Mouse (Mus musculus) layer of hippocampus, adult 8-10 months (tissue): ENCODE measurements around the gene Aldh1a3. TPM values are rescaled to one million over a fixed set of nuclear protein-coding genes. Genes with fewer than 3 reads are reported as not detected.

Experiments
- DNase-seq, 2 experiments: peaks; one replicate each; pipeline ENCODE4 v3.0.0; 2022; ENCODE audit warnings: low spot score in 2 of 2
- microRNA-seq, 2 experiments: library from miRNA; unstranded; fragments of <30 nt; microRNA quantifications; one replicate each; pipeline ENCODE4 v1.2.0; 2022
- total RNA-seq, 4 experiments: library from RNA; stranded (reverse); gene quantifications; 2 replicates each; pipeline ENCODE4 v1.2.4; 2022

The Aldh1a3 gene
- total RNA-seq, 4 experiments from 2014 or later: 0.50 to 1.6 (median 1.0) TPM

DNA sequence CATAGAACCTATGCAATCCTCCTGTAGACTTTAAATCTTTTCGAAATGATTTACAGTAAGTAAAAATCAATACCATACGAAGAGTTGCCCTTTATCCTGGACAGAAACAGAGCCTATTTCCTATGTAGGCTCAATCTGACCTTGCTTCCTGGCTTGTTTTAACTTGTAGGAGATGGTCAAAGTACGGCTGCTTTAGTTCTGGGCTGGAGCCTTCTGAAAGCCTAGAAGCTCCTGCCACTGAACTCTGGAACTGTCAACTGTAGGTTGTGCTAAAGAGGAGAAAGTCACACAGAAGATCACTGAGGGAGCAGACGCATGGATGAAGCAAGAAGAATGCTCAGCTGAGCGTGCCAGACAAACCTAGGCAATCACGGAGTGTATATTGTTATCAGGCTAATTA lies 56.3 kb downstream of the Aldh1a3 start:
- no peak for DNase-seq

GRCm38 (mm10) chr7:66369934-66370445 lies 57.3 kb downstream of the Aldh1a3 start:
- no peak for DNase-seq

DNA sequence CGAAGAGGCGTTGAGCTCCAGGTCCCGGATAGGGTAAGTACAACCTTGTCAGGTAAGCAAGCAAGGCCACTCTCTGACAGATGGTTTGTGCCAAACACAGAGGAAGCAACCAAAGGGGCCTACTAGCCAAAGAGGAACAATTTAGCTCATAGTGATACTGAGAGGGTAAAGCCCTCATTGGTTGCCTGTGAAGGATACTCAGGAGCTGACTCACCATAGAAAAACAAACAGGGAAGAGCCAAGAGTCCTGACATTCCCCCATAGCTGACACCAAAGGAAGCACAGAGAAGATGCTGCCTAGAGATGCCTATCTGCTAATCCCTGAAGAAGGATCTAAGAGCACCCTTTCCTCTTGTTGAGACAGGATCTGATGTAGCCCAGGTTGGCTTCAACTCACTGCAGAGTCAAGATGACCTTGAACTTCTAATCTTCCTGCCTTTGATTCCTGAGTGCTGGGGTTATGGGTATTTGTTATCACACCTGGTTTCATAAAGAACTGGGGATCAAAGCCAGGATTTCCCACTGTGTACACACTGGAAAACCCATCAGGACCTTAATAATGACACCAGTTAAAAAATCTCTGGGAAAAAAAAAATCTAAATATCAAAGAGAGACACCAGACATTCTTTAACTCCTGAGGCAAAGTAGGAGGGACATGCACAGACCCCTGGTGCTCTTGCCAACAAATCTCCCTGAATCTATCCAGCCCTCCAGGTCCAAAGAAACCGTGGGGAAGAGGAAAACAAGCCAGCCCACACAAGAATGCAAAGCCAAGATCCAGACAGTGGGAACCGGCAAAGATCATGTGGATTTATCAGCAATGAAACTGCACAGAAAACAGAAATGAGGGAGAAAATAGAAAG lies 58.0 kb downstream of the Aldh1a3 start:
- DNase-seq: no peak

GRCm38 (mm10) chr7:66365904-66366303 lies 61.4 kb downstream of the Aldh1a3 start, which contains the start of gene Gm10974:
Gene Gm10974, plus strand, starts transcription at chr7:66365905.
- DNase-seq: no peak

DNA sequence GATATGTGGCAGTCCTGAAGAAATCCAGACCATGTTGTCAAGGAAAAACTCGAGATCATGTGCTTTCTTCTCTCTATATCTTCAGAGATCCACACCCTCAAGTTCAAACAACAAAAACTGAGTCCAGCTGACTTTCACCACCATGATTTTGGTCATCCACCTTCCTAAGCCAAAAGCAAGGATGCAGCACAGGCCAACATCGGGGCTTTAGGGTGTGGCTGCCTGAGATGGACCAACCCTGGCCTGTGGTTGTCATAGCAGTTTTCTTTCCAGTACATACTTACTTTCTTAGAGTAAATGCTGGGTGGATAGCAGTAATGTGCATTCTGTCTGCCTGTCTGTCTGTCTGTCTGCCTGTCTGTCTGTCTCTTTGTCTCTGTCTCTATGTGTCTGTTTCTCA lies 61.9 kb downstream of the Aldh1a3 start:
- no peak for DNase-seq

DNA sequence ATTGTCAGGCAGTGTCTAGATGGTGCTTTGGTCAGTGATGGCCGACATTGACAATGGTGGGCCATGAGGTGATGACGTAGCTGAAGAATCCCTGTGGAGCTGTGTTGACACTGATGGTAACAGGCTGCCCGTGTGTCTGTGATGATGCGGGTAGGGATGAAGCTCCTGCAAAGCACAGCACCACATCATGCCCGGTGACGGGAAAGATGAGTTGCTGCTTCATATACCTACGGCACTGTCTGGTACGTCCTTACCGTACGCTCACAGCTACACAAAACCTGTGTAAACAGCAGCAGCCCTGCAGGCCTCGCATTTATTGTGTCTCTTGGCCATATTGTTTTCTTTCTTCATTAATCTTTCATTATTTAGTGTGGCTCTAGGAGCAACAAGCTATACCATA lies 62.8 kb downstream of the Aldh1a3 start:
- DNase-seq: no peak

DNA sequence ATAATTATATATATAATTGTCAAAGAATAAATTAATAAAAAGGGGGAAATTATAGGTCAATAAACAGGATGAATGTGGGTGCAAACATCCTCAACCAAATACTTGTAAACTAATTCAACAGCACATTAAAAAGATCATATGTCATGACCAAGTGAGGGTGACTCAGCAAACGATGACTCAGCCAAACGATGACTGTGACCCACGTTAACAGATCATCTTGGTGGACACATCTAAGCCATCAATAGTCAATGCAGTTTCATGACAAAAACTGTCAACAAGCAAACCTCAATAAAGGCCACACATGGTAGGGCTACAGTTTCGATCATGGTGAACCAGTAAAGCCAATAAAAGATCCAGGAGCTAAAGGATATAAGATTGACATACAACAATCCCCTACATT lies 68.3 kb downstream of the Aldh1a3 start:
- DNase-seq: no peak

- no peak for DNase-seq
Measured at GRCm38 (mm10) chr7:66358461-66358860, 68.9 kb downstream of the Aldh1a3 start.

GRCm38 (mm10) chr7:66355791-66356522 lies 71.4 kb downstream of the Aldh1a3 start:
- no peak for DNase-seq

DNA sequence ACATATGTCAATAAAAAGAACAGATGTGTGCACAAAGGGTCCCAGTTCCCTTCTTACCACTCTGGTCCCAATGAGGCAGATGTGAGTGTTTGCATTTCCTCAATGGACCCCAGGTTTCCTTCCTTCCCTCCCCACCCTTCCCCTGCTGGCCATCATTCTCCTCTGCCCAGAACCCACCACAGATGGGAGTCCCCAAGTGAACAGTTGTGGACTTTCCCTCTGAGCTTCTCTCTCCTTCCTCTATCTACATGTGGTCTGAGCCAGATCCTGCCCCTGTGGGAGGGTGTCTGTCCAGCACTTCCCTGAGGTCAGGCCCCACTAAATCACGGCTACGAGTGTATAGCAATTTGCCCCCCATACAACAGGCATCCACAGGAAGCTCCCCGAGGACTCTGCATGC lies 72.4 kb downstream of the Aldh1a3 start:
- no peak for DNase-seq

- no peak for DNase-seq
Measured at GRCm38 (mm10) chr7:66351074-66351473, 76.2 kb downstream of the Aldh1a3 start.

DNA sequence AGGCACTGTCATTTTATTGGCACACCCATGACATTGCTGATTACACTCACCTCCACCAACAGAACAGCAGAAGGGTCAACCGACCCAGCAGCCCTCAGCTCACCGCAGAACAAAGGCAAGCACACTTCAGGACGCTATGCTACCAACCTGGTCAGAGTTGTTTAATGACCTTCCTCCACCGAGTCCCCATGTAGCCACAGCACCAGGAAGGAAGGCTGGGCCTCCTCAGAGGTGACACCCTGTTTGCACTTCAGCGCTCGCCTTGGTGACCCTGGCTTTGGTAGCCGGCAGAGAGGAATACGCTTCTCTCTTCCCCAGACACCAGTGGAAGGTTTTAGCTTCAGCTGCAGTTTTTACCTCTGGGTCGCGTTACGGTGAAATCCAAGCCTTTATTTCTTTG lies 77.6 kb downstream of the Aldh1a3 start:
- no peak for DNase-seq

- DNase-seq: no peak
Measured at GRCm38 (mm10) chr7:66348588-66348987, 78.7 kb downstream of the Aldh1a3 start.

- DNase-seq: no peak
Measured at GRCm38 (mm10) chr7:66346959-66347663, 80.2 kb downstream of the Aldh1a3 start.

GRCm38 (mm10) chr7:66343307-66343706 lies 84.0 kb downstream of the Aldh1a3 start:
- DNase-seq: no peak

DNA sequence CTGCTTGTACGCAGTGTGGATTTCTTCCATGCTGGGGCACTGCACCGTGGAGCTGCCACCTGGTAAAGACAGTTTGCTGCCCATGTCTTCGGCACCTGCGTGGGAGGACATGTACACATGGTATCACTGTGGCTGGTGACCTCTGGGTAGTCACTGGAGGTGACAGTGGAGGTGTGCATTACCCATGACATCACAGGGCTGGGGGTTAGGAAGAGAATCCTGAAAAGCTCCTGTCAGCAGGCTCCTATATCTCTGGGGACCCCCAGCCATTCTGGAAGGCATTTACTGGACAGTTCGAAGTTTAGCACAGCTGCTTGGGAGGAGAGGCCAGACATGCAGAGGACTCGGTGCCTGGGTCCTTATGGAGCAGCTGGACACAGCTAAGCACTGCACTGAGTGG lies 84.5 kb downstream of the Aldh1a3 start:
- DNase-seq: no peak

DNA sequence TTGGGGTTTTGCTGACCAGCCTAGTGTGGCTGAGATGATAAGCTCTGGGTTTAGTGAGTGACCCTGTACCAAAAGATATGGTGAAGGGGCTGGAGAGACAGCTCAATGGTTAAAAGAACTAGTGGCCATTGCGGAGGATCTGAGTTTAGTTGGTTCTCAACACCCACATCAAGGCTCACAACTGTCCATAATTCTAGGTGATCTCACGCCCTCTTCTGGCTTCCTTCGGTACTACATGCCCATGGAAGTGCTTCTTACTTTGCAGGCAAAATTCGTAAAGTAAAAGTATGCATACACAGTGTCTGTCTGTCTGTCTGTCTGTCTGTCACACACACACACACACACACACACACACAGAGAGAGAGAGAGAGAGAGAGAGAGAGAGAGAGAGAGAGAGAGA lies 85.0 kb downstream of the Aldh1a3 start:
- peak in 1 of 2 experiments; percentile 47 for DNase-seq

Small RNA genes lying within 50 kb of the gene (microRNA-seq; reads per million reads assigned to microRNA genes)
- gene Mir7057: 0 reads per million in 2 experiments

Other genes with a start within 250 kb of the Aldh1a3 start
- gene Gm10974, start 61.6 kb downstream of the Aldh1a3 start, total RNA-seq: not detected
- gene Lrrk1, start 39.2 kb downstream of the Aldh1a3 start, total RNA-seq: 1 to 10 TPM; 3.3 to 7.0 (median 4.9) TPM